Mouse (Mus musculus): ENCODE measurements around the gene Fam221b.
A peak's percentile ranks its signal among the peaks of the same experiment; 100 is the strongest.

Fam221b gene

DNA sequence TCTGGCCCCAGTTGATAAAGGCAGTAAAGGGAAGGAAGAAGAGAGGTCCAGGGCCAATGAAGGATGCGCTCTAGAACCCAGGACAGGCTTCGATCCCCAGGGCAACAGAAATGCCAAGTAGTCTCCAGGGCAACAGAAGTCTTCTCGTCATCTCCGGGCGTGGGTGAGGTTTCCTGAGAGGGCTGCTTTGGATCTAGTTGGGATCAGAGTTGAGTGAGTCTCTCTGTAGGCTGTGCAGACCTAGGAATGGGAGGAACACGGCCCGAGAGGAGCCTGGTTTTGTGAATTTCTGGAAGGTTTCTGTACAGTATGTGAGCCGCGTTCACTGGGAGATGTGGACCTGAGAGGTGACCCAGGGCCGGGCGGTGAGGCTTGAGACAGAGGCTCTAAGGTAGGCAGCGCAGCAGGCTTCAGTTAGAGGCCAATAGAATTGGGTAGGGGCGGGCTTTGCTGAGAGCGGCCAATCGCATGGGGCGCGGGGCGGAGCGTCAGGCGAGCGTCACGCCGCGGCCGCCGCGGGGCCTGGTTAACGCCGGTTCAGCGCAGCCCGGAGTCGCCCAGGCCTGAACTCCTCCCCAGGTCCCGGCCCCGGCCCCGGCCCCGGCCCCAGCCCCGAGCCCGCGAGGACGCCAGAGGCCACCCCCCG is at the start of gene Fam221b, which contains the start of gene Tmem8b:
Gene Fam221b (minus strand): TSS at position 364 of the 646 bp plus-strand sequence.
Gene Tmem8b (plus strand): TSS at position 190 of the 646 bp plus-strand sequence.
- DNase-seq (ENCODE audit: low read depth, low spot score), result peak; percentile 74

DNA sequence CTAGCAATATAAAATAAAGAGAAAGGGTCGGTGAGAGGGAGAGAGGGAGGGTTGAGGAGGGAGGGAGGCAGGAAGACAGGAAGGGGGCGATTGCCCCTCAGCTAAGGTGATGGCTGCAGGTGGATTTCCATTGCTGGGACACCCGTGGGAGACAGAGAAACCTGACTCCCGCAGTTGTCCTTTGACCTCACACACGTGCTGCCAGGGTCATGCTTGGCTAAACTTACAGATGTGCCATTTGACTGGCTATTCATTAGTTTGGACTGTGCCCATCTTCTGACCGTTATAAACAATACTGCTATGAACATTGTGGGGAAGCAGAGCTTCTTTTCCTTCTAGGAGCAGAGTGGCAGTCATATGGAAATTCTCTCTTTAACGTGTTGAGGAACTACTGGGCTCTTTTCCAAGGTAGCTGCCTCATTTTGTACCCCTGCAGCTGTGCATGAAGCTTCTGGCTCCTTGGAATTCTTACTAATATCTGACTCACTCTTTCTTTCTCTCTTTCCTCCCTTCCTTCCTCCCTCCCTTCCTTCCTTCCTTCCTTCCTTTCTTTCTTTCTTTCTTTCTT is 44.8 kb upstream of the Fam221b start:
- no peak for DNase-seq (ENCODE audit: low read depth, low spot score)

DNA sequence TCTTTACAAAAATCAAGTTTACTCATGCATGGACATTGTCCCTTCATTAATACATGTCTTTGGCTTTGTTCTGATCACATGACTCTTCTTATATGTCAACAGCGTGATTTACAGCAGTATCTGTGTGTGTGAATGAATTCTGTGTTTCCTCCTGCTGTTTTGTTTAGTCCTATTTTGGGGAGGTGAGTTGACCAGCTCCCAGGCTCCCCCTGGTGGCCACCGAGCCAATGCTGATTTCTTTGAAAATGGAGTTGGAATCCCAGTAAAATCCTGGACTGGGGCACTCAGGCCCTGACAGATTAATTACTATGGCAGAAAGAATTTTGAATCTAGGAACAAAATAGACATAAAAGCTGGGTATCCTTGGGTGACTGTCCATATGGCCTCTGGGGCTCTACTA is 42.9 kb upstream of the Fam221b start:
- DNase-seq (ENCODE audit: low read depth, low spot score), result no peak

DNA sequence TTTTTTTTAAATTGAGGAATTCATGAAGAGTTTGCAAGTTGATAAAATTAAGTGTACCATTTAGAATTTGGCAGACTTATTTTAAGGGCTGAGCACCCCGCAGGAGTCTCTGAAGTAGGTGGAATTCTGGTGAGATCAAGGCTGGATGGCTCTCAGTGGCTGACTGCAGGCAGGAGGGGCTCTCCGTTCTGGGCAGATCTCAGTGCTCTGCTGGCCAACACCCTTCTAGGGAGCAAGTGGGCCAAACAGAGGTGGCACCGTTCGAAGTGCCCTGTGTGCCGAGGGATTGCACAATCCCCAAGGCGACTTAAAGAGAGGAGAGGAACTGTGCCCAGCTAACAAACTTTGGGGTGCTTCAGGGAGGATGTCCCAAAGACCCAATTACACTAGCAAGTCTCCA is 40.9 kb upstream of the Fam221b start, which contains the start of gene Olfr71:
Gene Olfr71 (minus strand): TSS at position 387 of the 400 bp plus-strand sequence.
- DNase-seq (ENCODE audit: low read depth, low spot score), result no peak

DNA sequence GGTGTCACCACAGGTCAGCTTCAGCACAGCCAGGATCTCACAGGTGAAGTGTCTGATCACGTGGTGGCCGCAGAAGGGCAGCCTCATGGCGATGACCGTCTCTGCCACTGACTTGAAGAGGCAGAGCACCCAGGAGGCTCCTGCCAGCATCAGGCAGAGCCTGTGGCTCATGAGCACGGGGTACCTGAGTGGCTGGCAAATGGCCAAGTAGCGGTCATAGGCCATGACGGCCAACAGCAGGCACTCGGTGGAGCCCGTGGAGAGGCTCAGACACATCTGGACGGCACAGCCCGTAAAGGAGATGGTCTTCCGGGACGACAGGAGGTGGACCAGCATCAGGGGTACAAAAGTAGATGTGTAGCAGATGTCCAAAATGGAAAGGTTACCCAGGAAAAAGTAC is 37.0 kb upstream of the Fam221b start:
- no peak for DNase-seq (ENCODE audit: low read depth, low spot score)

DNA sequence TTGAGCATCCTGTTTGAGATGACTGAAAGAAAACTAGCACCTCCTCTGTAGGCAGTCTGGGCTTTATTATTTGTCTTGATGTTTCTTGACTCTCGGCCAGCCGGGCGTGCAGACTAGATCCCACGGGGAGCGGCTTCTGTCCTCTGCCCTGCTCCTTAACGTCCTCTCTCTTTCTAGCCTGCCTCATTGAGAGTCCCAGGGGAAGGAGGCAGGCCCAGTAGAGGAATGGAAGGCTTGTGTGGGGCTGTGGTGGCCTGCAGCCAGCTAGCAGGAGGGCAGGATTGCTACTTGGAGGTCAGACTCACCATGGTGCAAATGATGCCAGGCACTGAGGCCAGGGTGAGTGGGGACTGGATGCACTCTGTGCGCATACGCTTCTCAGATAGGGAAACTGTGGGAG is 34.9 kb upstream of the Fam221b start:
- no peak for DNase-seq (ENCODE audit: low read depth, low spot score)

DNA sequence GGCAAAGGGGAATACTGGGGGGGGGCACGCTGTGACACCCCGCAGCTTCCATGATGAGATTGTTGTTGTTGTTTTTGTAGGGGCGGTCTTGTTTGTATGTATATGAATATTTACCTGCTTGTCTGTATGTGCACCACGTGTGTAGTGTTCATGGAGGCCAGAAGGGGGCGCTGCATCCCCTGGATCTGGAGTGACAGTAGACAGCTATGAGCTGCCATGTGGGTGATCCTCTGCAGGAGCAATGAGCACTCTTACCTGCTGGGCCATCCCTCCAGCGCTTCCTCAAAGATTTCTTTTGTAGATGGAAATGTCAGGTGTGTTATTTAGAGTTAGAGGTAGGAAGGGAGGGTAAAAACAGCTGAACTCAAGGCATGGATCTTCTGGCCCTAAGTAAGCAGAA is 34.5 kb upstream of the Fam221b start:
- DNase-seq (ENCODE audit: low read depth, low spot score), result no peak

DNA sequence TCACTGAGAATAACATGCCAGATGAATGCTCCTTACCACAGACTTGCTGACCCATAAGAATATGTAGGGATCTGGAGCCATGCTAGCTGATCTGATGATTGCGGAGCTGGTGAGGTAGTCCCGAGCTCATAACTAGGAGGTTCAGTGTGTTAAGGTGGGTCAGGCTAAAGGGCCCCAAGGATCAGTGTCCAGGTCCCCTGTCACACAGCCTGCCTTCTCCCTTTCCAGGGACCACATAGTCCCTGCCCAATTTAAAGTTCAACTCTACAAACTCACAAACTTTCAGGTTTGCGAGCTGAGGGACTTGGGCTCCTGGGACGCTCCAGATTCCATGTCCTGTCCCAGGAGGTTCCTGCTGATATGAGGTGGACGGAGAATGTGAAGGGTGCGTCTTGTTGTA is 31.8 kb upstream of the Fam221b start, which contains the start of gene Olfr70:
Gene Olfr70 (minus strand): TSS at position 101 of the 400 bp plus-strand sequence.
- no peak for DNase-seq (ENCODE audit: low read depth, low spot score)

DNA sequence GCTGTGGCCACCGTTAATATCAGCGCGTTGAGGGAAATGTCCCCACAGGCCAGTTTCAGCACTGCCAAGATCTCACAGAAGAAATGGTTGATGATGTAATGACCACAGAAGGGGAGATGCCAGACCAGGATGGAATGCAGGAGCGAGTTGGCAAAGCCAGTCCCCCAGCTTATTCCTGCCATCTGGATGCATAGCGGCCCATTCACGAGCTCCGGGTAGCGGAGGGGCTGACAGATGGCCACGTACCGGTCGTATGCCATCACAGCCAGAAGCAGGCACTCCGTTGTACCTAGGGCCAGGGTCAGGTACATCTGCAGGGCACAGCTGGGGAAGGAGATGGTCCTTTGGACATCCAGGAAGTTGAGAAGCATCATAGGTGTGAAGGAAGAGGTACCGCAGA is 27.6 kb upstream of the Fam221b start:
- no peak for DNase-seq (ENCODE audit: low read depth, low spot score)

DNA sequence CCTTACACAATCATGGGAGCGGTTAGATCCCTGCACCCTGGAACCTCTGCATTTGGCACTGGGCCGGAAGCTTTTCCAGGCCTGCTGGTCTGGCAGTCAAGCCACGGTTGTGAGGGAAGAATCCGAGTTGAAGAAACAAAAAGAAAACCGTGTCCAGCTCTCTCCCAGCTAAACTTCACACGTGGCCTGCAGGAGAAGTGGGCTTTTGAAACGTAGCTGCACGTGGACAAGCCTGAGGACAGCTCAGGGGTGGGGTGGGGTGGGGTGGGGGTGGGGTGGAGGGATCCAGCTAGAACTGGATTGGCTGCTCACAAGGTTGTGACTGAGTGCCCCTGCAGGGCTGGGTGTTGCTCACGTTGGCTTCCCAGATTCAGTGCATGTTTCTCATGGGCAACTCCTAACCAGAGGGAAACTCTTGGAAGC is 26.3 kb upstream of the Fam221b start:
- peak; percentile 78 for DNase-seq (ENCODE audit: low read depth, low spot score)

DNA sequence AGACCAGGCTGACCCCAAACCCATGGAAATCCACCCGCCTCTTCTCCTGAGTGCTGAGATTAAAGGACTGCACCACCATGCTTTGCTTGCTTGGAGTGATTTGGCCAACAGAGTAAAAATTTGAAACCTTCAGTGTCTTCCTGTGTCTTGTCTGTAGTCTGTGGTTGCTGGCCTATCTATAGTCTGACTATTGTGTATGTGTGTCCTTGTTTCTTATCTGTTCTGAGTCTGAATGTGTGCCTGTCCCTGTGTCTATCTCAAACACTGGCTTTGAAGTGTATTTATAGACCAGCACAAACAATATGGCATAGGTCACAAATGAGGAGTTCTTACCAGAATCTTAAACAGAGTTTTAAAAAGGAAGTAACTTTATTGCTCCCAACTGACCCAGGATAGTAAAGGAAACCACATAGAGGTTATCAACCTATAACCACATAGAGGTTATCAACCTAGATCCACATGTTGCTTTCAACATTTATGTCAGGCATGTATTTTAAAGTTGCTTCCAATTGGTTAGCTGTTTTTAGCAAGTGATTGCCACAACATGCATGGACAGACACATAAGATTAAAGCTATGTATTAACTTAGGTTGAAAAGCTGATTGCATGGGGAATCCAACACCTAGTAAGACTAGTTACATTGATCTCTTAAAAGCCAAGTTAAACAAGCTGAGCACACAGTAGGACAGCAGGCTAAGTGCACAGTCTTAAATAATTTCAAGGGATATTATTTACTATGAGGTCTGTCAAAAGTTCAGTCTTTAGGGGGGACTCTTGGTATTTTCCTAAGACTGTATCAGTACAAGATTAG is 25.7 kb upstream of the Fam221b start:
- DNase-seq (ENCODE audit: low read depth, low spot score), result no peak

DNA sequence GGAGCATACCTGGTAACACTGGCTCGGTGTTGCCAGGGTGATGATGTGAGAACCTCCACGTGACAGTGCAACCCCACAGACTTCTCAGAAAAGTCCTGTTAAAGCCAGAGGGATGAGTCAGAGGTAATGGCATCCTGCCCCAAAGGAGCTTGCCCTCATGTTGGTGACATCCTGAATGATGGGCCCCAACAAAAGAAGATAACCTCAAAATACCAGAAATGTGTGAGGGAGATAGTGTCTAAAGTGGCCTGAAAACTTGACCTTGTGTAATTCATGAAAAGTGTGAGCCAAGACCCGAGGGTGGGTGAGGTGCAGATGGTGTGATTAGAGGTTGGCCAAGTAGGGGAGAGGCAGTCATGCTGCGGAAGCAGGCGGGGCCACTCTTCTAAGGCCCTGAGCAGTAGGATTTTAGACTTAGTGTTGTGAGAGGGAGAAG is 24.9 kb upstream of the Fam221b start:
- peak; percentile 56 for DNase-seq (ENCODE audit: low read depth, low spot score)

DNA sequence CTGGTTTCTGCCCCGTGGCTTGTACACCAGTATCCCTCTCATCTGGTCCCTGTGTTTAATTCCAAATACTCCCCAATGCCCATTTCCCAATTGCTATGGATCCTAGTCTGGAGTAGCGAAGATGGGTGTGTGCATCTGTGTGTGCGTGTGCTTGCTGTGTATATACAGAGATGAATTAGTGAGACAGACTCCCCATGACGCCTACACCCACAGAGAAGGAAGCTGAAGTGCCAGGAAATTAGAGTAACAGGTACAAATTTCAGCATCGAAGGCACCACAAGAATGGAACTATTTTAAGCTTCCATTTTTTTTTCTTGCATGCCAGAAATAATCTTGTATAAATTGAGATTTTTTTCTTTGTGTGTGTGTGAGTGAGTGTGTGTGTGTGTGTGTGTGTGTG is 22.1 kb upstream of the Fam221b start:
- no peak for DNase-seq (ENCODE audit: low read depth, low spot score)

DNA sequence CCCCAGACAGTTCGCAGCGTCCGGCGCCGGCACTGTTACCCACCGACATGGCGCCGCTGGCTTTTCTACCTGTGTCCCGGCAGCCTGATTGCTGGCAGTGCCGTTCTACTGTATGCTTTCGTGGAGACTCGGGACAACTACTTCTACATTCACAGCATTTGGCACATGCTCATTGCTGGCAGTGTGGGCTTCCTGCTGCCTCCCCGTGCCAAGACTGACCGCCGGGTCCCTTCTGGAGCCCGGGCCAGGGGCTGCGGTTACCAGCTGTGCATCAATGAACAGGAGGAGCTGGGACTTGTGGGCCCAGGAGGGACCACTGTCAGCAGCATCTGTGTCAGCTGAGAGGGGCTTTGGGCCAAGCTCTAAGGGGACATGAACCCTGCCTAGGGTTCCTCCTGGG is 21.1 kb upstream of the Fam221b start:
- no peak for DNase-seq (ENCODE audit: low read depth, low spot score)

DNA sequence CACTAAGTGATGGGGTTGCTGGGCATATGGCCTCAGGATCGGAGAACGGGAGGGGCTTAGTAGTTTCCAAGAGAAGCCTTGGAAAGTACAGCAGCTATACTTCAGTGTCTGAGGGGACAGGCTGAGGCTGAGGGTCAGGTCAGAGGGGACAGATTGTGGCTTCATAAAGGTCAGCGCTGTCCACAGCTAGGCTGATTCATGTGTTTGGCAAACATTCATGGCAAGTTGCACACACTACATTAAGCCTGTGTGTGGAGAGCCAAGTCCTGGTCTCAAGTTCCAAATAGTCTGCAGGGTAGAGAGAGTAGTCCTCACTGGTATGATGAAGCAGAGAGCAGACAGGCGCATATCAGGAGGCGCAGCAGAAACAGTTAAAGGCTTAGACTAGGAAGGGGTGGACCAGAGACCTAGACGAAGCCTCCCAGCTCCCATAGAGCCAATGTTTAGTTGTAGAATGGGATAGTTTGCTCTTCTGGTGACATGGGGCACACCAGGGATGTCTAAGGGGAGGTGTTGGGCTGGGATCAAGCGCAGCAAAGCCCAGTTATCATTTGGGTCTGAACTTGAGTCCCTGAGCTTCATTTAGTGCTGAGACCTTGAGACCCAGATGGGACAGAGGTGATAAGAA is 10.6 kb upstream of the Fam221b start:
- peak; percentile 92 for DNase-seq (ENCODE audit: low read depth, low spot score)

DNA sequence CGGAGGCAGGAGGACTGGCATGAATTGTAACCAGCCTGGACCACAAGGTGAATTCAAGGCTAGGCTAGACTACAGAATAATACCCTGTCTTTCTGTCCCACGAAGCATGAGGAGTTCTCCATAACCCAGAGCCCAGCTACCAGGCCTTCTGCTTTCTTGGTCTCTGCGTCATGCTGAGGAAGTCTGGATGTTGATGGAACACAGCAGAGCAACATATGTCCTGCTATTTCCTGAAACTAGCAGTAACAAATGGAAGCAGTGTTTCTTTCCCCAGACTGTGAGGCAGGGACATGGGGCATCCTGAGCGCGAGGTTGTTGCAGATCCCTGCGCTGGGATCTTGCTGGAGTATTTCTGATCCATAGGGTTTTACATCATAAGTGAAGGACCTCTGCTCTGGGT is 9.6 kb upstream of the Fam221b start:
- DNase-seq (ENCODE audit: low read depth, low spot score), result no peak

DNA sequence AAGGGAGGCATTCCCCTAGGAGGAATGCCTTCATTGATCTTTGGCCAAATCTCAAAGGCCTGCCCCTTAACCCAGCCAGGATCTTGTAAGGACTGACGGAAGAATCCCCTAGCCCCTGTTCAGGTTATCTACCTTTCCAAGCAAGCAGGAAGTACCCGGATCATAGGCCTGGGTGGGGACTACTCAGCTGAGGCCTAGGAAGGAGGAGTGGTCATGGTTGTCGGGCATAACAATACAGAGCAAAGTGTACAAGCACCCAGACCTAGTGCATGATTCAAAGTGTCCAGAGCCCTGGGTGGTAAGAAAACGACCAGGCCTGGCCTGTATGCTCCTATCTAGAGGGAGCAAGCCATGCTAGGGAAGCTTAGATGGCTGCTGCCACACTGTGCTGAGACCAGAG is 6.7 kb upstream of the Fam221b start:
- no peak for DNase-seq (ENCODE audit: low read depth, low spot score)

DNA sequence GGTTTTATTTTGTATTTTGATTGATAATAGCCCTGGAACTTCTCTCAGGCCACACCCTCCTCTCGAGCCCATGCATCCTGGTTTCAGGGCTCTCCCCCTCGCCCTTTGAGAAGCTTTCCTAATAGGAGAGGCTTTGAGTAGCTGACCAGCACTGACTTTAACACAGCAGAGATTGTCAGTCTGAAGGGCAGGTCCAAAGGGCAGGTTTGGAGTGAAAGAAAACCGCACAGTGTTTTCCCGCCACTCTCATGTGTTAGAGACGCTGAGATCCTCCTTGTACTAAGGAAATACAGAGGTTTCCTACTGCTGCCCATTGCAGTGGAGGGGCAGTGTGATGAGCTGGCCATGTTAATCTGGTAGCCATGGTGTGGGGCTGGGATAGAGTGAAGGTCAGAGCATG is 6.0 kb upstream of the Fam221b start:
- DNase-seq (ENCODE audit: low read depth, low spot score), result no peak

DNA sequence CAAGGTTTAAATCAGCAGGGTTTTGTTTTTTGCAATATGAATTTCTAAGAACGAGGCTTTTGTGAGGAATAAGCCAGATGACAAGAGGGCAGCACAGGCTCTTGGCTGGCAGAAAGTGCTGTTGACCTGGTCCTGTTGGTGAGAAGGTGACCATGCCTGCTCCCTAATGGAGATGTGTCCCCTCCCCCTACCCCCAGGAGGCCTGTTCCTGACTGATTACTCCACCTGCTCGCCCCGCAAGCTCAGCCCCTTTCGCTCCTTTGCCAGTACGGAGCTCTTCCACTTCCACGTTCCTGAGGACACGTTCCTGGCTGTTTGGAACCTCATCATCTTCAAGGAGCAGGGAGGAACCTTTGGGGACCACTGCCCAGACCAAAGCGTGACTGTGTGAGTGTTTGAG is 4.8 kb upstream of the Fam221b start:
- DNase-seq (ENCODE audit: low read depth, low spot score), result no peak

DNA sequence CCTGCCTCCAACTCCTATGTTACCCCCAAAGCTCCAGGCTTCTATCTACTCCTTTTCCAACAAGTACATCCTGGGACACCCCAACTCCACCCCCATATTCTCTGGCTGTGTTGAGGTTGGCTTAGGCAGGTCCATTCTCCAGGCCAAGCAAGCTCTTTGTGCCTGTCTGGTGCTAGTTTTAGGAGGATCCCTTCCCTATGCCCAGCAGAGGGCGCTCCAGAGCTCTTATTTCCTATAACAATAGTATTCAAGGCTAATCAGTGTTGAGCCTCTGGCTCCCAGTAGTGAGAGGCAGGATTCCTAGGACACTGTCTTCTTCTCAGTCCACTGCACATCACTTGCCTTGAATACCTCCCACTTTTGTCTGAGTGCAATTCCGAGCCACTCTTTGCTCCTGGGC is 3.1 kb upstream of the Fam221b start:
- peak; percentile 82 for DNase-seq (ENCODE audit: low read depth, low spot score)

DNA sequence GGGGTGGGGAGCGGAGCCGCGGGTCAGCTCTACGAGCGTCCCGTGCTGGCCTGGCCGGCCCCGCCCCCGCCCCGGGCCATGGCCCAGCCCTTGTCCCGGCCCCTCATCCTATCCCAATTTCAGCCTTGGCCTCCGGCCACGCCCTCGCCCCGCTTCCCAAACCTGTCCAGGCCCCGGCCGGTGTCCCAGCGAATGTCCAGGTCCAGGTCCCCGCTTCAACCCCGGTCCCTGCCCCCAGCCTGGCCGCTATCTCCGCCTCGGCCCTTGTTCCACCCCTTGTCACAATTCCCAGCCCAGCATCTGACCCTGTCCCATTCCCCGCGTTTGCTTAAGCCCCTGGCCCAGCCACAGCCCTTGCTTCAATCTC is 466 bp upstream of the Fam221b start:
- DNase-seq (ENCODE audit: low read depth, low spot score), result no peak

DNA sequence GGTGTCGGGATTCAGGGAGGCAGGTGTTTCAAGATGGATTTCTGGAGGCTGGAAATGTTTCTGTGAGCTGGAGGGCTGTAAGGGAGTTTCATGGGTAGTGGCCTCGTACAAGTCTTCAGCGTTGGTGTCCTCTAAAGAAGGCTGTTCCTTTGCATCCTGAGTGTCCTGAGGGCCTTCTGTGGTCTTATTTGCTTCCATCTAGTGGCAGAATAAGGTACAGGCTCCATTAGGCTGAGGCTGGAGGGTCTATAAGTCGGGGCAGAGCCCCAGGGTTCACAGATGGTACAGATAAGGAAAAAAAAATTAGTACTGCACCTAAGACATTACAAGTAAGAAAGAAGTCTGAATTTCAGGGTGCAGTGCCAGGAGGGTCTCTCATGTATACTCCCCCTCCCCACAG is 2.5 kb downstream of the Fam221b start:
- no peak for DNase-seq (ENCODE audit: low read depth, low spot score)
